Mouse (Mus musculus): ENCODE data around the gene Rhbdl2.

Rhbdl2 gene

GRCm38 (mm10) chr4:123787191-123787985 is at the start of gene Rhbdl2:
Rhbdl2 (plus strand) TSS chr4:123787874.
- DNase-seq (ENCODE audit: low read depth, low spot score) = no peak

DNA sequence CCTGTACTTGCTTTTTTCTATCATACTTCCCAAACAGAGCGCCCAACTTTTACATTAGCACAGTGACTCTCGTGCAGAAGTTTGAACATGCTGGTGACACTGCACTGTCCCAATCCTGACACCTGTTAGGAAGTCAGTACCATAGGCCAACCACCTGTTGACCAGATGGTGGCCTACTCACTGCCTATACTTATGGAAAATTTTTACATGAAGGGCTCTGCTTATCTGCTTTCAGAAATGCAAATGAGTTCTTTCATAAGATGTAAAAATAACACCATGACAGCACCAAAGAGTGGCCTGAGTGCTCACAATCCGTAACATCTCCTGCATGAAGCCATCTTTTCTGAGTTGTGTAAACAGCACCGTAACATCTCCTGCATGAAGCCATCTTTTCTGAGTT is 49.0 kb upstream of the Rhbdl2 start:
- no peak for DNase-seq (ENCODE audit: low read depth, low spot score)

GRCm38 (mm10) chr4:123742891-123743290 is 44.8 kb upstream of the Rhbdl2 start:
- no peak for DNase-seq (ENCODE audit: low read depth, low spot score)

- DNase-seq (ENCODE audit: low read depth, low spot score) = no peak
Measured at GRCm38 (mm10) chr4:123745221-123745775, 42.4 kb upstream of the Rhbdl2 start.

DNA sequence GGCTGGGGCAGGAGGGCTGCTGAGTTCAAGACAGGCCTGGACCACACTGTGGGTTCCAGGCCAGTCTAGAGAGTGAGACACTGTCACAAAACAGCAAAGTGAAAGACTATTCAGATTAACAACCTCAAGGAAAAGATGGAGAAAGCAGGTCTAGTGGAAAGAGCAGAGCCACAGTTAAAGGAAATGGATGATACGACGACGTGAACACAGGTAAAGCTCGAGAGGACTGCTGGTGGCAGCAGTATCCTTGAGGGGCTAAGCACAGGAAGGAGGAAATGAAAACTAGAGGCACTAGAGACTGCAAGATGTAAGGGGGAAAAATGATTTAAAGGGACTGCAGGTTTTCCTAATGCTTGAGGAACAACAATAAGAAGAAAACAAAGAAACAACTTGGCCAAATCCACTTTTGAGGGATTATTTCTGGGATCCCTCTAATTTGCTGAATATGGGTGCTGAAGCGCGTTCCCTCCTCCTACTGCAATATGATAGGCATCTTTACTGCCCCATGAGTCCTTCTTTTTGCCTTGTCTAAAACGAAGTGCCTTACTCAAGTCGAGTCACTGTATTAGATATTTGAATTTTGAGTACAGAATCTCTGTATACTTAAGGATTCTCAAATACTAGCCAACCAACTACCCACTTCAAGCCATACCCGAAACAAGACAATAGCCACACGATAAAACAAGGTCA is 38.8 kb upstream of the Rhbdl2 start:
- no peak for DNase-seq (ENCODE audit: low read depth, low spot score)

GRCm38 (mm10) chr4:123749484-123750130 is 38.1 kb upstream of the Rhbdl2 start:
- no peak for DNase-seq (ENCODE audit: low read depth, low spot score)

DNA sequence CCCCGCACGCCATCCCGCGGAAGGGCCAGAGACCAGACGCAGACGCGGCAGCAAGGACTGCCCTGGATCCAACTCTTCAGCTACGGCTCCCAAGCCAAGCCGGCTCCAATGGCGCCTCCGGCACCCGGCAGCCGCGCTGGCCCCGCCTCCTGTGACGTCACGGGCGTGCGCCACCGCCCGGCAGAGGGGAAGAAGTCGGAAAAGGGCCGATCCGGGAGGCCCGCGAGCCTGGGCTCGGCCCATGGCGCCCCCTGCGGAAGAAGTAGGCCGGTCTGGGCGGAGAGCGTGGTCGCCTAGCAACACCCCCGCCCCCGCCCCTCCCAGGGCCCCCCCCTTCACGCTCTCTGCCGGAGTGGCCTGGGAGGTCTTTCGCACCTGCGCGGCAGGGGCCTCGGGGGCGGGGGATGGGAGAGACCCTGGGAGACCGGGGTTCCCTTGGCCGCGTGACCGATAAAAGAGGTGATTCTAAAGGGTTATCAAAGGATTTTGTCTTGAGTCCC is 37.5 kb upstream of the Rhbdl2 start, which contains the start of gene Akirin1:
Akirin1 (minus strand) TSS at position 194 of the 500 bp plus-strand sequence.
- peak; percentile 94 for DNase-seq (ENCODE audit: low read depth, low spot score)

DNA sequence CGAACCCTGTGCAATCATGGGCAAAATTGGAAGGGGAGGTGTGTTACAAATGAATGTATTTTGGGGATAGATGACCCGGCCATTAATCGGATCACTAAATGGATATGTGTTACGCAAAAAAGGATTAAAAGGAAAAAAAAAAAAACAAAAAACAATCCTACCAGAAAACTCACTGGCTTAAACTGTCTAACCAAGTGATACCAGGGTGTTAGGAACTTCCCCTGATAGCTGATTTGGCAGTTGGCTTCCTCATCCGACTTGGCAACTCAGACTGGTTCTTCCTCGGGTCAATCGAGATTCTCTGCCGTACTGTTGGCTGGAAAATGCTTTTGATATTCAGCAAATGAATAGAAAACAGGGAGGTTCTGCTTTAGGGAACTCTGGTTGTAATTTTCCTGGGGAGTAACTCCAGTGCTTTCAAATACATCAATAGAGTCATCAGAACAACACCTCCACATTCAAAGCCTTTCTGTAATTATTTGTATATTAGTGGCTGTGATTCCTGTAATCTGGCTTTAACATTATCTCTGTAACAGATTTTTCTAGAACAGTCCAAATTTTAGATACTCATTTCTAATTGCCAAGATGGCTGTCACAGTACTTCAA is 36.9 kb upstream of the Rhbdl2 start:
- DNase-seq (ENCODE audit: low read depth, low spot score) = no peak

- DNase-seq (ENCODE audit: low read depth, low spot score) = no peak
Measured at GRCm38 (mm10) chr4:123758306-123758705, 29.4 kb upstream of the Rhbdl2 start.

GRCm38 (mm10) chr4:123765071-123765470 is 22.6 kb upstream of the Rhbdl2 start:
- no peak for DNase-seq (ENCODE audit: low read depth, low spot score)

- DNase-seq (ENCODE audit: low read depth, low spot score) = no peak
Measured at GRCm38 (mm10) chr4:123767807-123768206, 19.9 kb upstream of the Rhbdl2 start.

GRCm38 (mm10) chr4:123768234-123768633 is 19.4 kb upstream of the Rhbdl2 start:
- DNase-seq (ENCODE audit: low read depth, low spot score) = no peak

DNA sequence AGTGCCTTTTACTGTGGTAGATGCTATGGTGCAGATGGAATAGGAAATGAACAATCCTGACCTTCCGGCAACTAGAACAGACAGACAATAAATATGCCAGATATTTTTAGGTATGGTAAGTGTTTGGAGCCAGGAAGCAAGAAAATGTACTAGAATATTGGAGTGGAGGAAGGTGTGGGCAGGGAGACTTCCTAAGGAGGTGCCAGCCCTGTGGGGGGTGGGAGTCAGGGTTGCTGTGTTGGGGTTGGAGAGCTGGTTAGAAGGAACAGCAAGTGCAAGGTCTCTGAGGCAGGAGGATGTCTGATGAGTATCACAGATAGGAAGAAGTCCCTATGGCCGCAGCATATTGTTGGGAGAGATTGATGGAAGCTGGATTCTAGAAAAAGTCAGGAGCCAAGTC is 5.0 kb downstream of the Rhbdl2 start:
- DNase-seq (ENCODE audit: low read depth, low spot score) = no peak

GRCm38 (mm10) chr4:123793136-123793535 is 5.5 kb downstream of the Rhbdl2 start:
- DNase-seq (ENCODE audit: low read depth, low spot score) = no peak

DNA sequence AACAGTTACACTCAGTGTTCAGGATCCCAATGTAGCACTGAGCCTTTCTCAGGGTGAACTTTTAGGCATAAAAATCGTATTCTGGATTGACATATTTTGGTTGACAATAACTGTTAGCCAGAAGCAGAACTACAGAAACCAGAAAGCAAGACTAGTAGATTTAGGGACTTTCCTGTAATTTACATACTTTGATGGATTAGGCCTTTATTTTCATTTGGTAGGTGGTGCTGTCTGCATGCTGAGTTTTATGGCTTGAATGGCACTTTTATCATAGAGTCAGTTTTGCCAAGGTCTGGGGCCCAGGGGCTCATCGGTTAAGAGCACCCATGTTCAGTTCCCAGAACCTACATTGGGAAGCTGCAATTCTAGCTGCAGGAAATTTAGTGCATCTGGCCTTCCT is 7.4 kb downstream of the Rhbdl2 start:
- no peak for DNase-seq (ENCODE audit: low read depth, low spot score)

DNA sequence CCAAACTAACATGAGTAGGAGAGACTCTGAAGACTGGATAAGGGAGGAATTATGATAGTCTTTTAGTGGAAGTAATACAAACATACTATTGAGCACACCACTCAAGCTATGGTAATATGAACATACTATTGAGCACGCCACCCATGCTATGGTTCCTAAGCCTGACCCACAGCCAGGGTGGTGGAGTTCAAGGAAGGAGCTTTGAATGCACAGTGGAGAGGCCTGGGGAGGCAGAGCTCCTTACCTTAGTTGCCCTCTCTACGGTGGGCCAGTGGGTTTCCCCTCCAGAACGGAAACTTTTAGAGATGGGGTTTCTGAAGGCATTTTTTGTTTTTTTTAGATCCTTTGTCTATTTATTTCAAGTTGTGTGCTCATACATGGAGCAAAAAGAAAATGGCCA is 9.7 kb downstream of the Rhbdl2 start:
- no peak for DNase-seq (ENCODE audit: low read depth, low spot score)

GRCm38 (mm10) chr4:123797856-123798255 is 10.2 kb downstream of the Rhbdl2 start:
- peak; percentile 18 for DNase-seq (ENCODE audit: low read depth, low spot score)

- DNase-seq (ENCODE audit: low read depth, low spot score) = no peak
Measured at GRCm38 (mm10) chr4:123803642-123804041, 16.0 kb downstream of the Rhbdl2 start.

DNA sequence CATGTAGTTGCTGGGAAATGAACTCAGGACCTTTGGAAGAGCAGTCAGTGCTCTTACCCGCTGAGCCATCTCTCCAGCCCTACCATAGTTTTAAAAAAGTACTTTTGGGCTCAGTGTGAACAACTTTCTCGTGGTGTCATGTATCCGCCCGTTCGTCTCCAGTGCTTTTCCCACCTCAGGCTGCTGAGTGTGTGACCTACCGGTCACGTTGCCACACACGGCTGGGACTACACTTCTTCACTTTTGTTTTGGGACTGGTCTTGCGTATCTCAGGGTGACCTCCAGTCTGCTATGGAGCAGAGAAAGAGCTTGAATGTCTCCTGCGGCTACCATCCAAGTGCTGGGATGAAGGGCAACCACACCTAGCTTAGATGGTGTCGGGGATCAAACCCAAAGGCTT is 20.6 kb downstream of the Rhbdl2 start:
- no peak for DNase-seq (ENCODE audit: low read depth, low spot score)

DNA sequence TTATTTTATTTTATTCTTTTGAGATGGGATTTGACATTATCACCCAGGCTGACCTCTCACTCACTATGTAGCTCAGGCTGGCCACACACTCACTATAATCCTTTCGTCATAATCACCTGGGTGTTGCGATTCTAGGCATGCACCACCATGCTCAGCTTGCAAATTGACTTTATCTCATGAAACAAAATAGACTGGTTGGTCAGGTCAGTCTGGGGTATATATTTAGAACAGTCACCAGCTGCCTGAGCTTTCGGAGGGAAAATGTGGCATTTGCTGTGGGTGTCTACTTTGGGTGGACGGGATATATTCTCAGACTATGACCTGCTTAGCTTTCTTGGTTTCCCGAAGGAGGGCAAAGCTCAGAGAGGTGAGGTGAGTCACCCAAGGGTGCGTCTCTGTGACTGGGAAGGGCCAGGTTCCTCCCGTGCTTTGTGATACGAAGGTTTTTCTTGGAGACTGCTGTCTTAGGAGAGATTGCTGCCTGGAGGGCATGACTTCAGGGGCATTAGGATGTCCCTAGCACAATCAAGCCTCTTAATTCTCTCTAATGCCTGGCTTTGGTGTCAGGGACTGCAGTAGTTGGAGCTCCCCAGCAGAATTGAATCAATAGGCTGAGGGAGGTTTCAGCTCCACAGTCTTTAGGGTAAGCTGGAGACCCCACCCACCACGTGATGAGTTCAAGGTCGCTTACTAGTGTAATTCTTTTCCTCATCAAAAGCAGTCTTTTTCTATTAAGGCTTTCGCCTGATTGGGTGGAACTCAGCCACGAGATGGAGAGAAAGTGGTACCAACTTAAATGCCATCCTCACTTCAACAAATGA is 23.0 kb downstream of the Rhbdl2 start:
- DNase-seq (ENCODE audit: low read depth, low spot score) = no peak

GRCm38 (mm10) chr4:123812525-123812924 is 24.9 kb downstream of the Rhbdl2 start:
- DNase-seq (ENCODE audit: low read depth, low spot score) = no peak

Measured in retina, adult 2 months (tissue).